Mouse (Mus musculus): ENCODE measurements around the gene Guca2b. TPM values are rescaled to one million over a fixed set of nuclear protein-coding genes. Genes with fewer than 3 reads are reported as not detected.
A peak's percentile ranks its signal among the peaks of the same experiment; 100 is the strongest.

The Guca2b gene
- 819 and 823 TPM in 2 replicates for polyA plus RNA-seq (2012; rRNA removed)

GRCm38 (mm10) chr4:119658731-119659130 lies at the start of gene Guca2b:
Gene Guca2b, minus strand, starts transcription at chr4:119658954.
- Histone ChIP-seq H3K27ac (ENCODE audit: insufficient read depth, low read depth, low read length) (peak within 1 kb of the TSS; percentile 95), H3K36me3 (ENCODE audit: control insufficient read depth, insufficient read depth, low read length) (no peaks in the 10 kb centered on the region), H3K4me3 (ENCODE audit: insufficient read depth, low read depth, low read length) (peak within 1 kb of the TSS; percentile 23), H3K27me3 (replicated peaks; ENCODE audit: control insufficient read depth, insufficient read depth, low read length) (no peaks in the 10 kb centered on the region), H3K4me1 (ENCODE audit: control insufficient read depth, insufficient read depth, low read length) (peaks cover 11% of the 10 kb centered on the region)
- peak; percentile 88 for DNase-seq
- 52% methylated on average over 4 of the region's 4 CpGs for WGBS
- TF ChIP-seq CTCF (conservative IDR thresholded peaks at IDR 0.05; ENCODE audit: insufficient read depth, insufficient read length, low read depth, low read length) (no peak), POLR2A (IDR thresholded peaks at IDR 0.05; ENCODE audit: low read depth, low read length) (peak; percentile 59)

GRCm38 (mm10) chr4:119707751-119708150 lies 49.0 kb upstream of the Guca2b start:
- DNase-seq = peak; percentile 13
- Histone ChIP-seq H3K27me3 (replicated peaks; ENCODE audit: control insufficient read depth, insufficient read depth, low read length) (no peaks in the 10 kb centered on the region), H3K4me3 (ENCODE audit: insufficient read depth, low read depth, low read length) (no peak overlapping the region), H3K36me3 (ENCODE audit: control insufficient read depth, insufficient read depth, low read length) (no peaks in the 10 kb centered on the region), H3K4me1 (ENCODE audit: control insufficient read depth, insufficient read depth, low read length) (no peaks in the 10 kb centered on the region), H3K27ac (ENCODE audit: insufficient read depth, low read depth, low read length) (no peak overlapping the region)
- no peak for TF ChIP-seq CTCF (conservative IDR thresholded peaks at IDR 0.05; ENCODE audit: insufficient read depth, insufficient read length, low read depth, low read length)
- no peak for TF ChIP-seq POLR2A (IDR thresholded peaks at IDR 0.05; ENCODE audit: low read depth, low read length)
- WGBS = 18% methylated on average over 3 of the region's 3 CpGs

- H3K27me3 ChIP-seq (replicated peaks; ENCODE audit: control insufficient read depth, insufficient read depth, low read length) = no peaks in the 10 kb centered on the region
- no peak for DNase-seq
- no peak for TF ChIP-seq POLR2A (IDR thresholded peaks at IDR 0.05; ENCODE audit: low read depth, low read length)
- no peak for TF ChIP-seq CTCF (conservative IDR thresholded peaks at IDR 0.05; ENCODE audit: insufficient read depth, insufficient read length, low read depth, low read length)
- H3K4me3 ChIP-seq (ENCODE audit: insufficient read depth, low read depth, low read length) = no peak overlapping the region
- WGBS = 72% methylated on average over 5 of the region's 5 CpGs
- no peaks in the 10 kb centered on the region for H3K36me3 ChIP-seq (ENCODE audit: control insufficient read depth, insufficient read depth, low read length)
- H3K4me1 ChIP-seq (ENCODE audit: control insufficient read depth, insufficient read depth, low read length) = no peaks in the 10 kb centered on the region
- H3K27ac ChIP-seq (ENCODE audit: insufficient read depth, low read depth, low read length) = no peak overlapping the region
Observed at GRCm38 (mm10) chr4:119707326-119707725, 48.6 kb upstream of the Guca2b start.

GRCm38 (mm10) chr4:119703965-119704364 lies 45.2 kb upstream of the Guca2b start:
- no peak for DNase-seq
- no peak overlapping the region for H3K4me3 ChIP-seq (ENCODE audit: insufficient read depth, low read depth, low read length)
- 76% methylated on average over 8 of the region's 8 CpGs for WGBS
- no peaks in the 10 kb centered on the region for H3K36me3 ChIP-seq (ENCODE audit: control insufficient read depth, insufficient read depth, low read length)
- TF ChIP-seq CTCF (conservative IDR thresholded peaks at IDR 0.05; ENCODE audit: insufficient read depth, insufficient read length, low read depth, low read length) = no peak
- no peak for TF ChIP-seq POLR2A (IDR thresholded peaks at IDR 0.05; ENCODE audit: low read depth, low read length)
- no peak overlapping the region for H3K27ac ChIP-seq (ENCODE audit: insufficient read depth, low read depth, low read length)
- no peaks in the 10 kb centered on the region for H3K27me3 ChIP-seq (replicated peaks; ENCODE audit: control insufficient read depth, insufficient read depth, low read length)
- no peaks in the 10 kb centered on the region for H3K4me1 ChIP-seq (ENCODE audit: control insufficient read depth, insufficient read depth, low read length)

- Histone ChIP-seq H3K36me3 (ENCODE audit: control insufficient read depth, insufficient read depth, low read length) (no peaks in the 10 kb centered on the region), H3K27me3 (replicated peaks; ENCODE audit: control insufficient read depth, insufficient read depth, low read length) (no peaks in the 10 kb centered on the region), H3K4me3 (ENCODE audit: insufficient read depth, low read depth, low read length) (no peak overlapping the region), H3K4me1 (ENCODE audit: control insufficient read depth, insufficient read depth, low read length) (no peaks in the 10 kb centered on the region), H3K27ac (ENCODE audit: insufficient read depth, low read depth, low read length) (no peak overlapping the region)
- DNase-seq = no peak
- WGBS = 88% methylated on average over 11 of the region's 11 CpGs
- TF ChIP-seq POLR2A (IDR thresholded peaks at IDR 0.05; ENCODE audit: low read depth, low read length) (no peak), CTCF (conservative IDR thresholded peaks at IDR 0.05; ENCODE audit: insufficient read depth, insufficient read length, low read depth, low read length) (no peak)
Observed at GRCm38 (mm10) chr4:119701269-119701954, 42.7 kb upstream of the Guca2b start.

- no peaks in the 10 kb centered on the region for H3K4me1 ChIP-seq (ENCODE audit: control insufficient read depth, insufficient read depth, low read length)
- no peaks in the 10 kb centered on the region for H3K36me3 ChIP-seq (ENCODE audit: control insufficient read depth, insufficient read depth, low read length)
- H3K27me3 ChIP-seq (replicated peaks; ENCODE audit: control insufficient read depth, insufficient read depth, low read length) = no peaks in the 10 kb centered on the region
- H3K27ac ChIP-seq (ENCODE audit: insufficient read depth, low read depth, low read length) = no peak overlapping the region
- no peak for DNase-seq
- TF ChIP-seq CTCF (conservative IDR thresholded peaks at IDR 0.05; ENCODE audit: insufficient read depth, insufficient read length, low read depth, low read length) (no peak), POLR2A (IDR thresholded peaks at IDR 0.05; ENCODE audit: low read depth, low read length) (no peak)
- WGBS = 47% methylated on average over 2 of the region's 2 CpGs
- H3K4me3 ChIP-seq (ENCODE audit: insufficient read depth, low read depth, low read length) = no peak overlapping the region
Observed at GRCm38 (mm10) chr4:119698339-119698738, 39.6 kb upstream of the Guca2b start.

GRCm38 (mm10) chr4:119685746-119686145 lies 27.0 kb upstream of the Guca2b start:
- Histone ChIP-seq H3K4me1 (ENCODE audit: control insufficient read depth, insufficient read depth, low read length) (no peaks in the 10 kb centered on the region), H3K27me3 (replicated peaks; ENCODE audit: control insufficient read depth, insufficient read depth, low read length) (no peaks in the 10 kb centered on the region), H3K36me3 (ENCODE audit: control insufficient read depth, insufficient read depth, low read length) (no peaks in the 10 kb centered on the region), H3K27ac (ENCODE audit: insufficient read depth, low read depth, low read length) (no peak overlapping the region), H3K4me3 (ENCODE audit: insufficient read depth, low read depth, low read length) (no peak overlapping the region)
- TF ChIP-seq POLR2A (IDR thresholded peaks at IDR 0.05; ENCODE audit: low read depth, low read length) = no peak
- TF ChIP-seq CTCF (conservative IDR thresholded peaks at IDR 0.05; ENCODE audit: insufficient read depth, insufficient read length, low read depth, low read length) = no peak
- WGBS = 97% methylated on average over 2 of the region's 2 CpGs
- DNase-seq = no peak
